Mouse (Mus musculus) limb, embryonic 10.5 days (tissue): ENCODE results near the gene Gna12. TPM values are rescaled to one million over a fixed set of nuclear protein-coding genes. Genes with fewer than 3 reads are reported as not detected.

ENCODE experiments used
- DNase-seq: peaks from one replicate; pipeline ENCODE4 v3.0.0-alpha.2; 2017; ENCODE audit warnings: low spot score
- H3K27ac ChIP-seq: fragments of 300-500 bp; sonication (generic); 2 replicates; pipeline ENCODE4 v1.5.1; 2016; ENCODE audit warnings: mild to moderate bottlenecking
- H3K27me3 ChIP-seq: fragments of 300-500 bp; sonication (generic); 2 replicates; pipeline ENCODE4 v1.6.1; 2016; ENCODE audit warnings: low read depth, mild to moderate bottlenecking; ENCODE audit not compliant: poor library complexity, severe bottlenecking
- H3K36me3 ChIP-seq: fragments of 300-500 bp; sonication (generic); 2 replicates; pipeline ENCODE4 v1.6.1; 2016; ENCODE audit warnings: mild to moderate bottlenecking, moderate library complexity
- H3K4me1 ChIP-seq: fragments of 300-500 bp; sonication (generic); 2 replicates; pipeline ENCODE4 v1.6.1; 2016
- H3K4me3 ChIP-seq: fragments of 300-500 bp; sonication (generic); 2 replicates; pipeline ENCODE4 v1.5.1; 2016; ENCODE audit warnings: mild to moderate bottlenecking, moderate library complexity
- H3K9me3 ChIP-seq: fragments of 300-500 bp; sonication (generic); replicated peaks from 2 replicates; pipeline ENCODE4 v1.6.1; 2016; ENCODE audit warnings: mild to moderate bottlenecking
- WGBS: fragments of 180-500 bp; shearing (Covaris S2); methylation state at CpG from one replicate; pipeline ENCODE4 v1.1.7; 2016; 5-methylcytosine and 5-hydroxymethylcytosine counted together
- polyA plus RNA-seq: library from polyadenylated mRNA; unstranded; fragments of >200 nt; fragmentation: Nextera tagmentation; extraction: Ambion mirVana; gene quantifications from 2 replicates; pipeline ENCODE4 v1.2.1, GENCODE M21; 2016

The Gna12 gene
- polyA plus RNA-seq, 1 experiment from 2014 or later: 13.4 TPM

- no peak overlapping the region for H3K27ac ChIP-seq
- H3K4me1 ChIP-seq: peaks cover 26% of the 10 kb centered on the region
- H3K27me3 ChIP-seq: no peaks in the 10 kb centered on the region
- DNase-seq: no peak
- H3K36me3 ChIP-seq: peaks cover 14% of the 10 kb centered on the region; the same call in 1 of the 2 replicates
- H3K4me3 ChIP-seq: no peak overlapping the region
- 97% methylated on average over 2 of the region's 2 CpGs for WGBS
- H3K9me3 ChIP-seq: no peaks in the 10 kb centered on the region
Measured at GRCm38 (mm10) chr5:140823386-140823785, 6.8 kb downstream of the Gna12 start.

- H3K4me1 ChIP-seq: peaks cover 16% of the 10 kb centered on the region
- DNase-seq: no peak
- H3K27me3 ChIP-seq: no peaks in the 10 kb centered on the region
- 88% methylated on average over 4 of the region's 4 CpGs for WGBS
- no peak overlapping the region for H3K4me3 ChIP-seq
- no peak overlapping the region for H3K27ac ChIP-seq
- H3K9me3 ChIP-seq: no peaks in the 10 kb centered on the region
- peaks cover 23% of the 10 kb centered on the region for H3K36me3 ChIP-seq
Measured at GRCm38 (mm10) chr5:140821951-140822350, 8.3 kb downstream of the Gna12 start.

- no peaks in the 10 kb centered on the region for H3K27me3 ChIP-seq
- WGBS: 79% methylated on average over 4 of the region's 4 CpGs
- no peak overlapping the region for H3K27ac ChIP-seq
Measured at GRCm38 (mm10) chr5:140820539-140820938, 9.7 kb downstream of the Gna12 start.

GRCm38 (mm10) chr5:140819594-140819993 is 10.6 kb downstream of the Gna12 start:
- H3K4me1 ChIP-seq: peaks cover 24% of the 10 kb centered on the region
- H3K27ac ChIP-seq: no peak overlapping the region
- H3K9me3 ChIP-seq: no peaks in the 10 kb centered on the region
- no peak for DNase-seq
- H3K4me3 ChIP-seq: no peak overlapping the region
- H3K36me3 ChIP-seq: peaks cover 13% of the 10 kb centered on the region; the same call in 1 of the 2 replicates
- no peaks in the 10 kb centered on the region for H3K27me3 ChIP-seq
- 82% methylated on average over 4 of the region's 4 CpGs for WGBS

More at GRCm38 (mm10) chr5:140820539-140820938, 9.7 kb downstream of the Gna12 start:
- peaks cover 16% of the 10 kb centered on the region for H3K36me3 ChIP-seq
- no peak for DNase-seq
- H3K9me3 ChIP-seq: no peaks in the 10 kb centered on the region
- peaks cover 15% of the 10 kb centered on the region for H3K4me1 ChIP-seq
- H3K4me3 ChIP-seq: no peak overlapping the region

- DNase-seq: no peak
- Histone ChIP-seq H3K36me3 (peaks cover 9% of the 10 kb centered on the region; the same call in 1 of the 2 replicates), H3K4me3 (no peak overlapping the region), H3K9me3 (no peaks in the 10 kb centered on the region), H3K4me1 (peaks cover 34% of the 10 kb centered on the region), H3K27me3 (no peaks in the 10 kb centered on the region), H3K27ac (no peak overlapping the region)
- WGBS: 76% methylated on average over 5 of the region's 5 CpGs
Measured at GRCm38 (mm10) chr5:140818482-140819076, 11.7 kb downstream of the Gna12 start.

GRCm38 (mm10) chr5:140816950-140817568 is 13.2 kb downstream of the Gna12 start:
- peaks cover 9% of the 10 kb centered on the region; the same call in 1 of the 2 replicates for H3K36me3 ChIP-seq
- WGBS: 86% methylated on average over 6 of the region's 6 CpGs
- no peaks in the 10 kb centered on the region for H3K27me3 ChIP-seq
- no peak for DNase-seq
- H3K27ac ChIP-seq: no peak overlapping the region
- no peak overlapping the region for H3K4me3 ChIP-seq
- H3K9me3 ChIP-seq: no peaks in the 10 kb centered on the region
- peaks cover 49% of the 10 kb centered on the region for H3K4me1 ChIP-seq

- Histone ChIP-seq H3K9me3 (no peaks in the 10 kb centered on the region), H3K4me3 (no peak overlapping the region), H3K4me1 (peaks cover 53% of the 10 kb centered on the region), H3K36me3 (peaks cover 9% of the 10 kb centered on the region; the same call in 1 of the 2 replicates), H3K27ac (no peak overlapping the region), H3K27me3 (no peaks in the 10 kb centered on the region)
- 84% methylated on average over 3 of the region's 3 CpGs for WGBS
- no peak for DNase-seq
Measured at GRCm38 (mm10) chr5:140816008-140816407, 14.2 kb downstream of the Gna12 start.

GRCm38 (mm10) chr5:140815059-140815728 is 15.0 kb downstream of the Gna12 start:
- Histone ChIP-seq H3K9me3 (no peaks in the 10 kb centered on the region), H3K4me1 (peaks cover 52% of the 10 kb centered on the region), H3K27me3 (no peaks in the 10 kb centered on the region), H3K27ac (no peak overlapping the region), H3K36me3 (peaks cover 9% of the 10 kb centered on the region; the same call in 1 of the 2 replicates), H3K4me3 (no peak overlapping the region)
- WGBS: 60% methylated on average over 9 of the region's 9 CpGs
- no peak for DNase-seq

- DNase-seq: no peak
- Histone ChIP-seq H3K4me3 (no peak overlapping the region), H3K4me1 (peaks cover 52% of the 10 kb centered on the region), H3K9me3 (no peaks in the 10 kb centered on the region), H3K27me3 (no peaks in the 10 kb centered on the region), H3K27ac (no peak overlapping the region), H3K36me3 (peaks cover 9% of the 10 kb centered on the region; the same call in 1 of the 2 replicates)
- 83% methylated on average over 5 of the region's 5 CpGs for WGBS
Measured at GRCm38 (mm10) chr5:140814403-140814802, 15.8 kb downstream of the Gna12 start.

- 73% methylated on average over 4 of the region's 4 CpGs for WGBS
- H3K4me1 ChIP-seq: peaks cover 45% of the 10 kb centered on the region
- peaks cover 4% of the 10 kb centered on the region; the same call in 1 of the 2 replicates for H3K36me3 ChIP-seq
Measured at GRCm38 (mm10) chr5:140812699-140813098, 17.5 kb downstream of the Gna12 start.

GRCm38 (mm10) chr5:140812063-140812462 is 18.2 kb downstream of the Gna12 start:
- Histone ChIP-seq H3K27me3 (no peaks in the 10 kb centered on the region), H3K27ac (no peak overlapping the region; the same call in 1 of the 2 replicates), H3K4me3 (no peak overlapping the region), H3K9me3 (no peaks in the 10 kb centered on the region), H3K36me3 (no peaks in the 10 kb centered on the region), H3K4me1 (peaks cover 45% of the 10 kb centered on the region)
- no peak for DNase-seq
- WGBS: 84% methylated on average over 5 of the region's 5 CpGs

More at GRCm38 (mm10) chr5:140812699-140813098, 17.5 kb downstream of the Gna12 start:
- no peak overlapping the region for H3K4me3 ChIP-seq
- no peaks in the 10 kb centered on the region for H3K27me3 ChIP-seq
- H3K9me3 ChIP-seq: no peaks in the 10 kb centered on the region
- no peak overlapping the region; the same call in 1 of the 2 replicates for H3K27ac ChIP-seq
- DNase-seq: no peak

GRCm38 (mm10) chr5:140811390-140811789 is 18.8 kb downstream of the Gna12 start:
- peaks cover 45% of the 10 kb centered on the region for H3K4me1 ChIP-seq
- H3K4me3 ChIP-seq: no peak overlapping the region
- no peak overlapping the region for H3K27ac ChIP-seq
- 73% methylated on average over 2 of the region's 2 CpGs for WGBS
- H3K27me3 ChIP-seq: no peaks in the 10 kb centered on the region
- no peaks in the 10 kb centered on the region for H3K9me3 ChIP-seq
- no peak for DNase-seq
- H3K36me3 ChIP-seq: no peaks in the 10 kb centered on the region

- Histone ChIP-seq H3K4me1 (peaks cover 8% of the 10 kb centered on the region), H3K36me3 (no peaks in the 10 kb centered on the region), H3K27me3 (no peaks in the 10 kb centered on the region), H3K4me3 (no peak overlapping the region), H3K27ac (no peak overlapping the region), H3K9me3 (no peaks in the 10 kb centered on the region)
- 68% methylated on average over 2 of the region's 2 CpGs for WGBS
- no peak for DNase-seq
Measured at GRCm38 (mm10) chr5:140806939-140807338, 23.3 kb downstream of the Gna12 start.
